Mouse (Mus musculus) liver, postnatal 0 days (tissue): ENCODE measurements around the gene Tgfbrap1.

Experiments used
- CTCF ChIP-seq: sonication (generic); IDR thresholded peaks from 2 replicates; pipeline ENCODE4 v1.5.1; 2016; ENCODE audit warnings: antibody characterized with exemption, low read depth
- EP300 ChIP-seq: IDR thresholded peaks from 2 replicates; pipeline ENCODE4 v1.6.1; 2016; ENCODE audit warnings: antibody characterized with exemption, low read depth, mild to moderate bottlenecking

- TF ChIP-seq CTCF (no peak), EP300 (no peak)
Measured at GRCm38 (mm10) chr1:43142849-43143248, 44.4 kb upstream of the Tgfbrap1 start.
